Mouse (Mus musculus) neural tube, embryonic 10.5 days (tissue): ENCODE results near the gene Tmem30a.
A peak's percentile ranks its signal among the peaks of the same experiment; 100 is the strongest.

Experiments used
- DNase-seq: peaks from one replicate; pipeline ENCODE4 v3.0.0-alpha.2; 2017; ENCODE audit warnings: low spot score; ENCODE audit errors: extremely low spot score

The Tmem30a gene

DNA sequence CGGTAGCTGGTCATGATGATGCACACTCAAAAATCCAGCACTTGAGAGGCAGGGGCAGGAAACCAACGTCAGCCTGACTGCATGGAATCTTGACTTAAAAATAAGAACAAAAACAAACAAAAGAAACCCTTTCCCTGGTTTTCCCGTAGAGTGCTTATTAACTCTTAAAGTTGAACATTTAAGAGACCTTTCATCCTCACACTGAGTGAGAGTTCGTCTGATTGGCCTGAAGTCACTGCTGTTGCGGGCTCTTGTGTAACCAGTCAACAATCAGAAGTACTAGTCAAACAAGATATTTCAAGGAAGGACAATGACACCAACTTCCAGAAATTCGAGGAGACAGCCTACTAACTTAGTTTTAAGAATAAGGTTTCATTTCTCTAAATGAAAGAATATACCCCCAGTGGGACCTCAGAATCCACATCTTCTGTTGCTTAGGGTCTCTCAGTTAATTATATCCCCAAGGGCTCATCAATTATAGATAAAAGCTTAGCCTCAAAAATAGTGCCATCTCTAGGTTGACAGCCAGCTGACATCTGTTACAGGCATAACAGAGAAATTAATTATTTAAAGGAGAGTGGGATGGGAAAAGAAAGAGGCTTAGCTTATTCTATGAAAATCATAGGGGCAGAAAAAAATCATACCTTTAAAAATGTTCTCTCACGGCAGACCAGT, 3.3 kb upstream of the Tmem30a start:
- no peak for DNase-seq

DNA sequence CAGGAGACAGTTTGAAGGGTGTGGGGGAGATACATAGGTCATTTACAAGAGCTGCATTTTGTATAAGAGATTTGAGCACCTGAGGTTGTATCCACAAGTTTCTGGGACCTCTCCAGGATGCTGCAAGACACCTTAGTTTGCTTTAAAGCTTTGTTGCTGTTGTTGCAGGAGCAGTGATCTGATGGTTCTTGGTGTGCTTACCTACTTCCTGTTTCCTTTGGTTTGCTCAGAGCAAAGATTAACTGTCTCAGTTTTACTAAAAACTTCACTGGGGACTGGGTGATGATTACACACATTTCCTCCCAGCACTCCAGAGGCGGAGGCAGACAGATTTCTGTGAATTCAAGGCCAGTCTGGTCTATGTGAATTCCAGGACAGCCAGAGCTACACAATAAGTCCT, 1.8 kb upstream of the Tmem30a start:
- no peak for DNase-seq

DNA sequence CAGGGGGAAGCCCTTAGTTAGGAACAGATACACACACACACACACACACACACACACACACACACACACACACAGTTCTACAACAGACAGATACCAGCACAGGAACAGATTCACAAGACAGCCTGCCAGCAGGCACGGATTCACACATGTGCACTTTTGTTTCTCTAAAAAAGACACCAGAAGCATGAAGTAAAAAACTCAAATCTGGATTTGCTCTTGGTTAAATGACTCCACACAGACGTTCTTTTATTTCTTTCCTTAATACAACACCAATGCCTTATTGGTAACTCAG, 7.6 kb downstream of the Tmem30a start:
- no peak for DNase-seq

DNA sequence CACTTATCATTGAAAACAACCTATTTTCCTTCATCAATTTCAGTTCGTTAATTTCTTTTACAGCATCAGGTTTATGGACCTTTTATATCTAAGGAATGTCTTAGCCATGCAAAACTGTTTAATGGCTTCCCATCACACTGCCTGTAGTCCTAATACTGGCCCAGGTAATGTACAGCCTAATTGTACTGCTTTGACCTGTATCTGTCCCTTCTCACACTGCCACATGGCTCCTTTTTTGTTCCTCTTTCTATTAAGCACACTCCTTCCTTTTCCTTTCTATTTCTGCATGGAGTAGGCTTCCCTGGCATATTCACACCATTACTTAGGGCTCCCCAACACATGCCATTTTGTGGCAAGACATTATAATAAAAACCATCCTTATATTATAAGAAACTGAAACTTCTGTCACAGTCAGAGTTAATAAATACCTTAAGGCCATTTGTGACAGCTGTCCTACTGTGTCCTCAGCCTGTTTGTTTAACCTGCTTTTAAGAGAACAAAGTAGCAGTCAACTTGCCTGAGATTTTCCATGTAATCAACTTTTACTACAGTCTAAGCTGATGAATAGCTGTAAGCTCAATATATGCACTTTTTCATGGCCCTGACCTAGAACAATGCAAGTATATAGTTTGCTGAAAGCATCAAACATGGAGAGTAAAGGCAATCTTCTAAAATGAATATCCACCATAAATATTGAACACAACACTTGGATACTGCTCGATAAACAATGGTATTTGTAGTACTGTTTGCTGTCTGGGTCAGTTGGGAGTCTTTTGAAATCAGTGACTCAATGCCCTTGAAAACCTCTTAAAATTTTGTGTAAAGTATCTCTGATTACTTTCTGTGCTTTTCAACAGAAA, 8.1 kb downstream of the Tmem30a start:
- no peak for DNase-seq

DNA sequence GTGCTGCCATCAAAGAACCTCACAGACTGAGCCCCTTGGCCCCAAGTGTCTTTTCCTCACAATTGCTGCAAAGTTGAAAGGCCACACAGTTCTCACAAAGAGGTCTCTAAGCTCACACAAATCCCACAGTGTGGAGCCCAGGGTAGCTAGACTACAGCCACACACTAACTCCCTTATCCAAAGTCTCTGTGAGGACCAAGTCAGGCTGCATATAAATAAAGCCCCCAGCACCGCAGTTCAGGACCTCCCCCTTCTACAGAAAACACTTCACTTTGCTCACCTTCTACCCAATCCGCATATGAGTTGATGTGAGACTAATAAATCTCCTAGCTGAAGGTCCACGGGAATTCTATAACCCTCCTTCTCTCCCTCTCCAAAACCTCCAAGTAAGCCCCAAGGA, 8.9 kb downstream of the Tmem30a start:
- no peak for DNase-seq

DNA sequence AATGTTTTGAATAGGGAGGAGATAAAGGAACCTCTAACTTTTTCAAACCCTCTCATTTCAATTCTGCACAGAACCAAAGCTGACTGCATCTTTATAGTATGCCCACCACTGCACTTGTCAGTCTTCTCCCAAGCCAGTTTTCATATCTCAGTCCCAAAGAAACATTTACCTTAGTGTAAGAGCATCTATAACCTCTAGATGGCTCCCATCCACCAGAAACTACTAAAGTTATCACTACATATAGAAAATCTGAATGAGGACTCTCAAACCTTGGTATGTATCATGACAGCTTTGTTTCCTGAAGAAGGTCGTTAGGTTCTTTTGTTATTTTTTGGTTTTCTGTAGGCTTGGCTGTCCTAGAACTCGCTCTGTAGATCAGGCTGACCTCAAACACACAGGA, 14.0 kb downstream of the Tmem30a start:
- DNase-seq = no peak

DNA sequence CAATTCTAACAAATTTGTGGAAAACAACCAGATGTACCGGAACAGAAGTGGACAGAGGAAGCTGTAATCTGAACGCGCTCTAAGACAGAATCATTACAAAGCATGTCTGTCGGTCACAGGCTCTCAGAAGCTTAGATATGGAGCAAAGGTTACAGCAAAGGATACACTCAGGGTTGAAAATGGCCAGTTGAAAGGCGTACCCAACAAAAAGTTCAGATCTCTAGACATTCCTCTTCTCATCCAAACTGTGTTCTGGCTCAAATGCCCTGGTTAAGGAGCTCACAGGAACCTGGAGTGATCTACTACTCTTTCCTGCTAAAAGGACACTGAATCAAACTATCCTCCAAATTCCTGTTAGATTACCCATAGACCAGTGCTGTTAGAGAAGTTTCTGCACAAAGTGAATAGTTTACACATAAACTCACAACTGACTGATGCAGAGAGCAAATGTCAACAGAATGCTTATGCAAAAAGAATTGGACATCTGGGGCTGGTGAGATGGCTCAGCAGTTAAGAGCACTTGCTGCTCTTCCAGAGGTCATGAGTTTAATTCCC, 26.2 kb downstream of the Tmem30a start:
- no peak for DNase-seq

DNA sequence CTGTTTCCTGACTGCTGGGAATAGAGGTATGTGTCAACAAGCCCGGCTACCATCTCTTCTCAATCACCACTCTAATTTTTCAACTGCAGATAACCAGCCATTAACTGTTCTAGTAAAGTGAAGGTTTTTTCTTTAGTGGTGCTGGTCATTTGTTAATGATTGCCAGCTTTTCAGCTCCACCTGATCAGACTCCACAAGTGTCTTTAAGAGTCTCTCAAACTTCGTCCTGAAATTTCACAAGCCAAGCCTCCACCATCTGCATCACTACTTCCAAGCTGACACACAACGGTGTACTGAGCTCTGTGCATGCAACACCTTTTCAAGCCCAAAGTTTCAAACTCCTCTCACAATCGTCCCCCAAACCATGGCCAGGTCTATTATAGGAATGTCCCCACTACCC, 28.0 kb downstream of the Tmem30a start:
- DNase-seq = no peak

DNA sequence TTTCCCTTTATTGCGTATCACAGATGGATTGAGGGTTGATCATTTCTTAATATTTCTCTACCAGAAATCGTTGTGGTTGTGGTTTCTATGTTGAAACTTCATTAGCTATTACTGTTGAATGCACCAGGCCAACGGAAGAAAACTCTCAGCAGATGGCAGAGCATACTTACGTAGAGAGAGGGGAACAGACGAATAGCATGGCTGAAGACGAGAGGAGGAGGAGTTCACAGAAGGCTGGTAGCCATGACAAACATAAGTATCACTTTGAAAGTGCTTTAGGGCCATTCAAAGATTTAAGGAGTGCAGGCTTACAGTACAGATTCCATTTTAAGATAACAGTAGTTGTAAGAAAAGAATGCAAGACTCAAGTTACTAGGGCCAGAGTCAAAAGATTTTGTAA, 30.8 kb downstream of the Tmem30a start:
- no peak for DNase-seq

DNA sequence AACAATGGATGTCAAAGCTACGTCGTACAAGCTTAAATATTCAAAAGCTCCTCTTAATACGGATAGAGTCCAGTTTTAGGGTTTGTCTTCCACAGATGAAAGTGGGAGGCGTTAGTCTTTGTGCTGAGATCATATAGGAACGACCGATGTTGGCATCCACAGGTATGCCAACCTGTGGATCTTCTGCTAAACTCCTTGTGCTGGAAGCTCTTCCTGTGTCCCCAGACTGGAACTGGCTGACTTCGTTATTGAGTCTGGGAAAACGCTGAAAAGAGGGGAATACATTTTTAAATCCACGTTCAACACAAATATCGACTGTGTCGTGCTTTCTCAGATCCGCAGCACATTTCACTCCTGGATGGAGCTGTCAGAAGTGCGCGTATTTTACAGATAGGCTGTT, 33.2 kb downstream of the Tmem30a start:
- peak; percentile 51 for DNase-seq

DNA sequence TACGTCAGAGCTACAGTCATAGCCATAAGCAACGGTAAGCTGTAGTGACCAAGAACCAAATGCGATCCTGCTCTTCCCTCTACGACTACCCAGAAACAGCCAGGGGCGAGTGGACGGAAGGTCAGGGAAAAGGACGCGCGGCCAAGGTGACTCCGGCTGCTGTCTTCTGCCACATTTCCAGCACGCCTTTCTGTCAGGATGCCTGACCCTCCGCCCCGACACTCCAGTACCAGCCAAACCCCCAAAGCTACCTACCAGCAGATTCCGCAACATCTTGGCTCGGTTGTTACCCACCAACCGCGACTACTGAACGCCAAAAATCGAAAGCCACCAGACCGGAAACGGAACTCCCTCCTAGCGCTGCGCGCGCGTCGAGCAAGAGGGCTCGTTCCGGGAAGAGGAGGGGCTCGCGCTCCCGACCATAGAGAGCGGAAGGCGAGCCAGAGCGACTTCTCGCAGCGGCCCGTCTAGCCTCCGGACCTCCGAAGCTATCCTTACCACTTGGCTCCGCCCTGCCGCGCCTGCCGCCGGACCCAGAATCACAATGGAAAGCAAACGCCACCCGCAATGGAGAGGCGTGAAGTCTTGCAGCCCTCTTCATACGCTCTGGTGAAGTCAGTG, 33.8 kb downstream of the Tmem30a start, which contains the start of gene Cox7a2:
Gene Cox7a2, minus strand, starts transcription at position 494 of the 621 bp plus-strand sequence.
- DNase-seq = peak; percentile 94

DNA sequence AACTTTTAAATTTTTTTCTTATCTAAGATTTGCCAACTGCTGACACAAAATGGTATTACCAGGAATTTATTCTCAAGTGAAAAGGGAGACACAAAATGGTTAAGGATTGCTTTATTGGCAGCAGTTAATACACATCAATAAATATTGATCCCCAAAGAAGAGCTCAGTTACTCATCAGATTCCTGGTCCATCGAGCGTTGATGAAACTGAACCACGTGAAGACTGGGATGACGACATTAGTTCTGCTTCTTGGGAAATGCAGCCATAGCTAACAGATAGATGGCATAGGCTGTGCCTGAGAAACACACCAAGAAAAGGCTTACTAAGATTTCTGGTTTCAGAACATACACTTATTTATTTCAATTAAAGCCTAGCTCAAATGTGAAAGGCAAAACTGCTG, 38.0 kb downstream of the Tmem30a start:
- no peak for DNase-seq

DNA sequence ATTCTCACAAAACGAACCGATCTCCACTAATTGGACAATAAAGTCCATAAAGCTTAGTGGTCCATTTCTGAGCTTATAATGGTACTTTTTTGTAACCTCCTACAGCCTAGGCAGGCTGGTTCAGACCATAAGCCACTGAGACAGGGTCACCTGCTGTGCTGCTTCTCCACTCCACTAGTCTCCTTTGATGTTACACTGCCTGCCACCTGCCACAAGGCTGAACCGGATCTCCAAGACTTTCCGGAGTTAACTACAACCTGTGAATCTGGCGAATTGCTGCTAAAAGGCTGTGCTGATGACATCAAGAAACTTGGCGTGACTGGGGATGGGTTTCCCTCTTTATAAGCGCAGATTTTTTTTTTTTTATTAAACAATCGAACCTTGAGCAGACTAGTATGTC, 41.5 kb downstream of the Tmem30a start:
- DNase-seq = no peak

DNA sequence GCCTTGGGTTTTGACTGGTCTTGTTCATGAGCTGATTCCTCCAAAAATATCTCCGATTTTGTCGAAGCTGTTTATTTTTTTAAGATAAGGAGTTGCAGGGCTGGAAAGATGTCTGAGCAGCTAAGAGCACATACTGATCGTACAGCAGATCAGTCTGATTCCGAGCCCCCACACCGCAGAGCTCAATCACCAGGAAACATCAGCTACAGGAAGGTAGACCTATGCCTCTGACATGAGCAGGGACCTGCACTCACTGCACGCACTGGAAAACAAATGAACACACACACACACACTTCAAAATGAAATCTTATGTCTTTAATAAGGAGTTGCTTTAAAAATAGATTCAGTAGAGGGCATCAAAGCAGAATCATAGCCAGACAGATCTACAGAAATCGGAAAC, 42.6 kb downstream of the Tmem30a start:
- DNase-seq = no peak

DNA sequence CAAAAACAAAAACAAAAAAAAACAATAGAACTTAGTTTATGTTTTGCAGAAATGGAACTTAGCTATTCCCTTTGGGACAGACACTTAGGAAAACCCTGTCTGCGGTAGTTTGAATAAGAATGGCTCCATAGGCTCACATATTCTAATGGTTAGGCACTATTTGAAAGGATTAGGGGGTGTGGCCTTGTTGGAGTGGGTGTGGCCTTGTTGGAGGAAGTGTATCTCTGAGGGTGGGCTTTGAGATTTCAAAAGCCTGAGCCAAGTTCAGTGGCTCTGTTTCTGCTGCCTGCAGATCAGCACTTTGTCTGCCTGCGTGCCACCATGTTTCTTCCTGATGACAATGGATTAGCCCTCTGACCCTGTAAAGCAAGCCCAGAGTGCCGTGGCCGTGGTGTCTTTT, 48.3 kb downstream of the Tmem30a start:
- DNase-seq = no peak

DNA sequence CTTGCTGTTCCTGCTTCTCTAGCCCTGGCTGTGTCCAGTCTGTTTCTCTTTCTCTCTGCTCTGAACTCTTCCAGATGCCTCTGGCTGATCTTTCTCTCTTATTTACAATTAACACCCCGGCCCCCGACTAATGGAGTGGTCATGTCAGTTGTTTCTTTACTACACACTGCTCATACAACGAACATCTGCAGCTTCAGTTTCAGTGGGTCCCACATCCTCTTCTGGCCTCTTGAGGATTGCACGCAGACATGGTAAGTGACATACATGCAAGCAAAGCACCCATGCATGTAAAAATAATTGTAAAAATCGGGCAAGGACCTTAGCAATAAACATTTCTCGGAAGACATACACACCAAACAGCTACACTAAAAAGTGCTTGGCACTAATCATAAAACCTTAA, 57.7 kb downstream of the Tmem30a start:
- DNase-seq = no peak

DNA sequence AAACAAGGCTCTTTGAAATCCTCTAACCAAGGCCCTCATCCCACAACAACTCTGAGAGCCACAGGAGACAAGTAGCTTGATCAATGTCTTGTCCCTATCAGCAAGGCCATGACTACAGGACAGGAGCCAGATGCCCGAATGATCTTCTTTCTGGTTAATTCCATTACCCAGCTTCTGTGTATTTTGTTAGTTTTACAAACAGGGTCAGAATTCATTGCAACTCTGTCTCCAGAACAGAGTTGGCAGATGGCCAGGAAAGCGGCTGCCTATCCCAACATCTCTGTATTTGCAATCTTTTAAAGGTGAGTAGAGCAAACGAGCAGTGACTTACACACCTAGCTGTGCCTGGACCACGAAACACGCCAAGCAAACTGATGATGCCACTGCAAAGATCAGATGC, 63.0 kb downstream of the Tmem30a start:
- no peak for DNase-seq

DNA sequence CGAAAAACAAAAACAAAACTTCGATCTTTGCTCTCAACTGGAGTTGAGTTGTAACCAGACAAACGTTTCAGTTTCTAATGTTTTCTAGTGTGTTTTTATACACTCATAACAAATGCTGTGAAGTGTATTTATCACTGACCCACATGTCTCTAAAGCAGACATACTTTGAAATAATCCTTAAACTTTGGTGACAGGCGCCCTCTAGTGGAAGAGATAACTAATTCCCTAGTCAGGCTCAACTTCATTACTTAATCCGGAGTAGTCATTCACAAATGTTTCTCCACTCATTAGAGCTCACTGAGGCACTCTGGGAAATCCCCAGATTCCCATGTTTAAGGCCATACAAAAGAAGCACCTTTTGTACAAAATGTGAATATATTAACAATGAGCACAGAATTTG, 70.2 kb downstream of the Tmem30a start:
- DNase-seq = no peak

DNA sequence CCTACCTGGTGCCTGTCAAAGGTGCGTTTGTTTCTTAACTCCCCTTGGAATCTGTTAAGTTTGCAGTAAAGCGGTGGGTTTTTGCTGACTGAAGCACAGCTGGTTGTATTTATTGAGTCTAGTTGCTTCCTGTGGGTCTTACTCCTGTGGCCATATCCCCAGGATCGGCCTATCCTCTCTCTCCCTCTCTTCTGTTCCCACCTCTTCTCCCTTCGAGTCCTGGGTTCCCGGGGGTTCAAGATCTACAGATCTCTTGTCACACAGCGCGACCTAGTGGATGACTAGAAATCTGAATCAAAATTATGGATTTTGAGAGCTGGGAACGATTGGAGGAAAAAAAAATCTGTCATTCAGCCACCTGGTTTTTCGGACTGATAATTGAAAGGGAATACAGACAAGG, 72.3 kb downstream of the Tmem30a start:
- peak; percentile 66 for DNase-seq

DNA sequence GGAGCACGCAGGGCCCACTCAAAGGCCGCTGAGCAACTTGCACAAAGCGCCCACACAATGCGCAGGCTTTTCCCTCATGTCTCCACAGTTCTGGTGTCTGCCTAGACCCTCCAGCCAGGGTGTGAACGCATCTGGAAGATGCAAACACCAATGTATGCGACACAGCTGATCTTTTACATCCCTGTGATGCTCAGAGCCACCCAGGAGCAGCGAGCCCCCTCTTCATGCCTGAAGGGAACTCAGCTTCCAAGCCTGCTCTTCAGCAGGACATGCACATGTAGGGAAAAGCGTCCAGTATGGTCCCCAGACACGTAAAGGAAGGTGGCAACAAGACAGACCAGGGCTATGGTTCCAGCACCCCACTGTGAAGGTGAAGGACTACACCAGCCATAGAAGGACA, 73.2 kb downstream of the Tmem30a start:
- DNase-seq = peak; percentile 45

DNA sequence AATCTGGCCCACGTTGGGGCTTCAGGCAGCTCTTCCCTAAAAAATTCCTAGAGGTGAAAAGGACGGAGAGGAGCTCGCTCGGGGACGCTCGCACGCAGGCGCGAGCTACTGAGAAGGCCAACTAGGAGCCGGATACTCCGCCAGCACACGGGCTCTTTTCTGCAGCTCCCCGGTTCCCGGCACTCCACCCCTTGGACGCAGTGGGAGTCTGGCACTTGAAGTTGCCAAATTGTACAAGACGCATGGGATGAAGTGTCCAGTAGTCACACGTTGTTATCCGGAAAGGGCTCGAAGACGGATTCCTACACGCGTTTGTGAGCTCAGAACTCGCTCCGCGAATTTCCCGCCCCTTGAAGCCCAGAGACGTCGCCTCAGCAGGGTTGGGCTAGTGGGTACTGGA, 73.9 kb downstream of the Tmem30a start:
- DNase-seq = peak; percentile 66
